Mouse (Mus musculus) cerebellum, postnatal 4 days (tissue): ENCODE results near the gene Eif4a3.
"Not testable (repeated sequence)": the region's sequence is repeated elsewhere in the genome, so short reads cannot be mapped to it uniquely, and the experiment has no call there.

Experiments used
- DNase-seq, 2 experiments: peaks; one replicate each; pipeline ENCODE4 v3.0.0; 2022; ENCODE audit warnings: low spot score in 2 of 2, mixed read lengths in 1 of 2

The Eif4a3 gene

DNA sequence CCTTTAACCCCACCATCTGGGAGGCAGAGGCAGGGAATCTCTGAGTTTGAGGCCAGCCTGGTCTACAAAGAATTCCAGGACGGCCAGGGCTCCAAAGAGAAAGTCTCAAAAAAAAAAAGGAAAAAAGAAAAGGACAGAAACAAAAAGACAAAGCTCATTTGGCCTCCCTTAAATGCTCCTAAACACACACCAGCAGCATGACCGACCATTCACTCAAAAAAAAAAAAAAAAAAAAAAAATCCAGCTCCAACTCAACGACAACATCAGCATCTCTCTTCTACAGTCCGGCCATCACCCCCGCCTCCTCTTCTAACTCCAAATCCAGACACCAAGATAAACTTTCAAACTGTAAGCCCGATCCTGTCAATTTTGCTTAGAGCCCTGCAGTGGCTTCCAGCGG, 972 bp downstream of the Eif4a3 start:
- no peak for DNase-seq

DNA sequence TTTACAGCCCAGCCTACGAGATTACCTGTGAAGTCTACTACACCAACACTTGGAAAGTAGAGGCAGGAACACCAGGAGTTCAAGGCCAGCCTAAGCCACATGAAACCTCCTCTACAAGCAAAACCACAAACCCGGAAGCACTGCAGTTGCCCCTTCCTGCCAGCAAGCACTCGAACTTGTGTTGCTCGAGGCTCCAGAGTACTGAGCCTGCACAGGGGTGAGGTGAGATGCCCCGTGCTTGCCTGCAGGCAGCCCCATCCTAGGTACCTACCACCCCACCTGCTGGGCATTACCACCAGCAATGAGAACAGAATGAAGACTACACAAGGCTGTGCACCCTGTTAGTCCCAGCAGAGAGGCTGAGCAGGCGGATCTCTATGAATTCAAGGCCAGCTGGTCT, 1.9 kb downstream of the Eif4a3 start:
- DNase-seq: no peak

DNA sequence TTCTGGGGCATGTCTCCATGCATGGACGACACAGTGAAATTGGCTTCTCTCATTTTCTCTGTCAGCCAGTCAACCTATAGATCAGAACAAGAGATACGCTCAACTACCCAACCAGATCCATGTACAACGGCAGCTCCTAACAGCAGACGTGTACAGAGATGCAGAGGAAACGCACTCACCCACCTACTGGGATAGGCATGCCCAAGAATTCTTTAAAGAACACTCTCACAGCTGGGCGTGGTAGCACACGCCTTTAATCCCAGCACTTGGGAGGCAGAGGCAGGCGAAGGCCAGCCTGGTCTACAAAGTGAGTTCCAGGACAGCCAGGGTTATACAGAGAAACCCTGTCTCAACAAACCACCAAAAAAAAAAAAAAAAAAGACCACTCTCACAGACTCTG, 7.0 kb downstream of the Eif4a3 start:
- not testable (repeated sequence) for DNase-seq

DNA sequence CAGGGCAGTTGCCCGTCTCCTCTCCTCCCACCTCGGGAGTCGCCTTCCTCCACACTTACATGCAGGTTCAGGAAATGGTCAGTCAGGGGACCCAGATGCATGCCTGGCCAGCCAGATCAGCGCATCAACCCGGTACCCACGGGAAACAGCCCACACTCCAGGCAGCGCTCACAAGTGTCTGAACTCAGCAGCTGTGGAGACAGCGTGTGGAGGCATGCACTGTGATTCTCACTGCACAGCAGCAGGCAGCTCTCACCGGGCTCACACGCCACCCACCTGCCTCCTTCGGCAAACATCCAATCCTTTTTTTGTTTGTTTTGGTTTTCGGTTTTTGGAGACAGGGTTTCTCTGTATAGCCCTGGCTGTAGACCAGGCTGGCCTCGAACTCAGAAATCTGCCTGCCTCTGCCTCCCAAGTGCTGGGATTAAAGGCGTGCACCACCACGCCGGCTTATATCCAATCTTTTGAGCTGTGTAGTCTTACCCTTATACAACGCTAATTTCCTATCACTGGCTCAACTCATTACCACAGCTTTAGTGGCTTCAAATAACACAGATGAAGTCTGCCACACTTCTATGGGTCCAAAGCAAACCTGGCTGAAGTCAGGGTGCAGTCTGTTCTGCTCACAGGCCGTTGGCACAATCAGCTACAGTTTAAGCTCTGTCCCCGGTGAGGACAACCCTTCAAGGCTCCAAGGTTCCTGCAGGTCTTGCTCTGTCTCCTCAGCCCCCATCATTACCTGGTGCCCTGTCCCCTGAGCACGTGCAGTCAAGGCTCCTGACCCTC, 12.5 kb downstream of the Eif4a3 start:
- no peak for DNase-seq

DNA sequence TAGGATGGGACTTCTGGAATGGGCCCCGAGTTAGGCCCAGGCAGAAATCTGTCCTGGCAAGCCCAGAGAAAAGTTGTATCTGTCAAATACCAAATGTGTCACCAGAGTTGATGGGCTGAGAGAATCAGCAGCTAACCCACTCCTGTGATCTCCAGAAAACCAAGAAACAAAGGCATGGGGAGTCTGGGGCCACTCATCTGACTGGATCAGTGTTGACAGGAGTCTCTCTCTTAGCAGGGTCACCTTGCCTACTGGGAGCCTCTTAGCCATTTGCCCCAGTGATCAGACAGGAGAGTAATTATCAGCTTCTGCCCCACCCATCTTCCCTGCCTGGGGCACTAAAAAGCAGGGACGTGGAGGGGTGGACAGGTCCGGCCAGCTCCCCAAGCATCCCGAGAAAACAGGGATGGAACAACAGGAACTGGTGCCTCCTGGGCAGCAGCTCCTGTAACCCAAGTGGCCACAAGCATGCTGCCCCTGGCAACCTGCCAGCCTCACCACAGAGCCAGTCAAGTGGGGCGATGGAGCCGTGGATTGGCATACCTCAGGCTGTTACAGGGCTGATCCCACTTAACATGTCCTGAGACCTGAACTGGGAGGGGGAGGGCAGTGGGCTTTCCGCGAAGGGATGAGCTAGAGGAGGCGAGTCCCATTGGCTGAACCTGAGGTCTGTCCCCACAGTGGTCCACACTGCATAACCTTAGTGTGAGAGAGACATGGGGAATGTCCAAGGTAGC, 13.9 kb downstream of the Eif4a3 start:
- DNase-seq: no peak

DNA sequence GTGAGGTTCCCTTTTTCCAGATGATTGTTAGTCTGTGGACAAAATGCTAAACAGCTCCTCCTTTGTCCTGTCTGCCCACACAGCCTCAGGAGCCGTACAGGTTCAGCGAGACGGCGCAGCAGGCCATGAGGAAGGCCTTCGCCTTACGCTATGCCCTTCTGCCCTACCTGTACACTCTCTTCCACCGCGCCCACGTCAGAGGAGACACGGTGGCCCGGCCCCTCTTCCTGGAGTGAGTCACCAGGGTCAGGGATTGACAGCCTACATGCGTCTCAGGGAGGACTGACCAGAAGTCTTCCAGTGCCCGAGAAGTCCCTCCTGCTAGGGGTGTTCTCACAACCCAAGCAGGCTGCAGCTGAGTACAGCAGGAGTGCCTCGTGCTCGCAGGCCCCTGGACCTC, 18.9 kb downstream of the Eif4a3 start:
- DNase-seq: no peak

DNA sequence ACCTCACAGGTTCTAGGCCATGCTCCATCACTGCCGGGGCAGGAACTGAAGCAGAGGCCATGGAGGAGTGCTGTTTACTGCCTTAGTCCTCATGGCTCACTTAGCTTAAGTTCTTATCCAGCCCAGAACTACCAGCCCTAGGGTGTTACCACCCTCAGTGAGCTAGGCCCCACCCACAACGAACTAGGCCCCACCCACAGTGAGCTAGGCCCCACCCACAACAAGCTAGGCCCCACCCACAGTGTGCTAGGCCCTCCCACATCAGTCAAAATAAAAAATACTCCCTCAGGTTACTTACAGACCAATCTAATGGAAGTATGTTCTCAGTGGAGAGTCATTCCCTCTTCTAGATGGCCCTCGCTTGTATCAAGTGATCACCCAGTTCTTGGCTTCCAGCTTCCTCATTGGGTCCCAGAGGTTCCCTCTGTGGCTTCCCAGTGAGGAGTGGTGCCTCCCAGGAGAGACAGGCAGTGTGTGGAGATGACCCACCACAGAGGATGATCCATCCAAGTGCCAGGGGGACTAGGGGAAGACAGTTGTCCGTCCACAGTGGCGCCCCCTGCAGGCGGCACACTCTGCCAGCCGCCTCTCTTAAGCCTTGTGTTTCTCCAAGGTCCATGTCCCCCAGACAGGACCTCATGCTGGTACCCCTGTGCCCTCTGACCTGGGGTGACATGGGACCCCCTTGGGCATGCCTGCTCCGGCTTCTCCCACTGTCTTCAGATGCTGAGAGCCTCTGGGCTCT, 26.5 kb downstream of the Eif4a3 start:
- no peak for DNase-seq

DNA sequence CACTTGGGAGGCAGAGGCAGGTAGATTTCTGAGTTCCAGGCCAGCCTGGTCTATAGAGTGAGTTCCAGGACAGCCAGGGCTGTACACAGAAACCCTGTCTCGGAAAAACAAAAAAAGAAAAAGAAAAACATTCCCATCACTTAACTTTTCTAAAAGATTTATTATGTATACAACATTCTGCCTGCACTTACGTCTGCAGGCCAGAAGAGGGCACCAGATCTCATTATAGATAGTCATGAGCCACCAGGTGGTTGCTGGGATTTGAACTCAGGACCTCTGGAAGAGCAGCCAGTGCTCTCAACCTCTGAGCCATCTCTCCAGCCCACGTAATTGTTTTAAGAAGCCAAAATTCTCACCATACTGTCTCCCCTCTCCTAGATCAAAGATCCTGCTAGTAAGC, 27.4 kb downstream of the Eif4a3 start:
- DNase-seq: not testable (repeated sequence)

DNA sequence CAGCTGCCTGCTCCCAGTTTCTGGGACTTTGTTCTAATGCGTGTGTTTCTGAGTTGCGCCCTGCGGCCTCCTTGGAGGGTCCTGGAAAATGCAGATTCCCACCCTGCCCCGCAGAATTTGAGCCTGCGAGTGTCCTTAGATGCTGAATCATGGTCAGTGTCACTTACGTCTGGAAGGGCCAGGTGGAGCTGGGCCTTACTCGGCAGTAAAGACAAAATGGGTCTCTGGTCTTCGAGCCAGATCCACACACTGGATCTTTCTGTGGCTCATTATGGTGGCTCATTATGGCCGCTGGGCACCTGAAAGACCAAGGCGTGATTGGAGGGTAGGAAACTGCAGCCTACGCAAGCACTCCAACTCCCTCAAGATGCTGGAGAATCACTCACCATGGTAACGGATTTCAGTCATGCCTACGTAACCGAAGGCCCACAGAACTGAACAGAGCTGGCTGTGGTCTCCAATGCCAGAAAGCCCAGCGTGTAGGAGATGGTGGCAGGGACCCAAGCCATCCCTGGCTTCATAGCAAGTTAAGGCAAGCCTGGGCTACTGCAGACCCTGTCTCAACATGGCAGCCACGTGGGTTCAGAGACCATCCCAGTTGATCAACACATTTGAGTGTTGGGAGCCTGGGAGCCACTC, 31.2 kb downstream of the Eif4a3 start:
- no peak for DNase-seq

DNA sequence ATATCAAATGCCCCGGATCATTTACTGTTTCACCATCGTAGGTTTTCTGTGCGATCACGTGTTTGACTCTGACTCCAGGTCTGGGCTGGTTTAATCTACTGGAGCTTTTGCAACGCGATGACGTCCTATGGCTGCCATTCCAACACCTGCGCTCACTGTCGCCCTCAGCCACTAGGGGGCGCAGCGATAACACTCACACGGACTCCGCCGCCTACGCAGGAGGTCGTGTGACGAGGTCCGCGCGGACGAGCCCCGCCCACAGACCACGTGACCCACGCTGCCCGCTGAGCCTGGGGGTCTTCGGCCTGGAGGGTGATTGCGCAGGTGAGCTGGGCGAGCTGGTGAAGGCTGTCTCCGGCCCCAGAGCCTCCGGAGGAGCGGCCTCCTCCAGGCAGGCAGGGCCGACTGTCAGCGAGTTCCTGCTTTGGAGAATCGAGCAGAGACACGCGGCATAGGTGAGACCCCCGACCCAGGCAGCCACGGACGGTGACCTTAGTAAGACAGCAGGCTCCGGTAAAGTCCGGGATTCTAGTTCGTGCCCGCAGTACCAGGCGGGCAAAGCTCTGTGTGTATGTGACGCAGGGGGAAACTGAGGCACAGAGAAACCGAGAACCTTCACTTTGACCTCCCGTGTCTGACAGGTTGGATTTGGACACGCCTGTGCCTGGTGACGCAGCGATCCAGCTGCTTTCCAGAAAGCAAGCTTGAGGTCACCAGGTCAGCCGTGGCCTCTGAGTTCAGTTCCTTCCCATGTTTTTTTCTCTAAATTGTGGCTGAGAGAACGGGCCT, 31.9 kb downstream of the Eif4a3 start, which contains the start of gene Gaa:
Gene Gaa (plus strand): TSS at position 120 of the 789 bp plus-strand sequence.
- DNase-seq: peak; percentile 96 to 97

DNA sequence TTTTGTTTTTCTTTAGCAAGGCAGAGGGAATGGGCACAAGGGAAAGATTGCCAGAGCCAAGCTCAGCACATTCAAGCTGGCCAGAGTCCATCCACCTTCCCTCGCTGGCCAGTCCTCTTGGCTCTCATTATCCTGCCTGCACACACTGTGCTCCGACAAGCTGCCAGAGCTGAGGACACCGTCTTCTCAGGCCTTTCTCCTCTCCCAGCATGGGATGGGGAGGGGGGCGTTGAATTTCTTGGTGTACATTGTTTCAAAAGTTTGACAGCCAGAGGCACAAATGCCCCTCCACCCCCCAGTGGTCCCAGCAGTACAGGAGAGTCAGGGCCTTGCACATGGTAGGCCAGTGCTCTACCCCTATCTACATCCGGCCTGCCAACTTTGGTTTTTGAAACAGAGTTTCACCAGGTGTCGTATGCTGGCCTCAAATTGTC, 32.6 kb downstream of the Eif4a3 start:
- DNase-seq: peak in 1 of 2 experiments; percentile 52

DNA sequence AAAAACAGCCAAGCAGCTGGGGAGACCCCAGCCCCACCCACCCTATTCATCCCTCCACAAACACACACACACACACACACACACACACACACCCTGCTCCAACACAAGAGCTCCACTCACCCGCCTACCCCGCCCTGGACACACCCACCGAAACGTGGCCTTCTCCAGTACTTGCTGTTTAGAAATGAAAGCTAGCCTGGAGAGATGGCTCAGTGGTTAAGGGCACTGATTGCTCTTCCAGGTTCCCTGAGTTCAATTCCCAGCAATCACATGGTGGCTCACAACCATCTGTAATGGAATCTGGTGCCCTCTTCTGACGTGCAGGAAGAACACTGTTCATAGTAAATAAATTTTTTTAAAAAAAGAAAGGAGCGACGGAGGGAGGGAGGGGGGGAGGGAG, 34.1 kb downstream of the Eif4a3 start:
- DNase-seq: no peak

DNA sequence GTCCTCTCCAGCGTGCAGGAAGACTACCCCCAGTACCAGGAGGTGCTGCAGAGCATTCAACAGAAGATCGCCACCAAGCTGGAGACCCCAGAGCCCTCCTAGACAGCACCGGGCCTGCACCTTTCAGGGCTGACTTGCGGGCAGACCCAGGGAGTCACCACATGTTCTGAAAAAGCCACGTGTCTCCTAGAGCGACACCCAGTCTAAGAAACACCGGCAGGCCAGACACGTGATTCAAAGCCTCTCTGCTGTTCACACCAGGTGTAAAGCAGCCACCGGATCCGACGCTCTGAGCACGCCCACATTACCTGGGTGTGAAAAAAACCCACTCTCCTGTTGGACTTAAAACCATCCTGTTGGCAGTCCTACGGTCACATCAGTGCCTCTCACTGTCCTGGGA, 35.5 kb downstream of the Eif4a3 start:
- no peak for DNase-seq

DNA sequence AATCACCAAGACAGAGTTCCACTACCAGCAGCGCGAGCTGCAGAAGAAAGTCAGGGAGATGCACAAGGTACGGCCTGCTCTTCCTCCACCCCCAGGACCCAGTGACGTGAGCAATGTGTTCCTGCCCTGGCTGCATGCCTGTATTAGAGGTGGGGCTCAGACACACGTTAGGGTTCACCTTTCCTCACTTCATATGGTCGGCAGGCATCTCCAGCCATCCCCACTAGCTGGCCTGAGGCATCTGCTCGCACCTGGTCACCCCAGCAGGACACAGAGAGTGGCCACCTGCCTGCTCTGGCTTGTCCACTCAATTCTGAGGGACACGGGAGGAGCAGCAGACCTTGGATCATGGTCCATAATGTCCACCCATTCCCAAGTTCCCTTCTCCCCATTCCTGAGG, 39.9 kb downstream of the Eif4a3 start:
- no peak for DNase-seq

DNA sequence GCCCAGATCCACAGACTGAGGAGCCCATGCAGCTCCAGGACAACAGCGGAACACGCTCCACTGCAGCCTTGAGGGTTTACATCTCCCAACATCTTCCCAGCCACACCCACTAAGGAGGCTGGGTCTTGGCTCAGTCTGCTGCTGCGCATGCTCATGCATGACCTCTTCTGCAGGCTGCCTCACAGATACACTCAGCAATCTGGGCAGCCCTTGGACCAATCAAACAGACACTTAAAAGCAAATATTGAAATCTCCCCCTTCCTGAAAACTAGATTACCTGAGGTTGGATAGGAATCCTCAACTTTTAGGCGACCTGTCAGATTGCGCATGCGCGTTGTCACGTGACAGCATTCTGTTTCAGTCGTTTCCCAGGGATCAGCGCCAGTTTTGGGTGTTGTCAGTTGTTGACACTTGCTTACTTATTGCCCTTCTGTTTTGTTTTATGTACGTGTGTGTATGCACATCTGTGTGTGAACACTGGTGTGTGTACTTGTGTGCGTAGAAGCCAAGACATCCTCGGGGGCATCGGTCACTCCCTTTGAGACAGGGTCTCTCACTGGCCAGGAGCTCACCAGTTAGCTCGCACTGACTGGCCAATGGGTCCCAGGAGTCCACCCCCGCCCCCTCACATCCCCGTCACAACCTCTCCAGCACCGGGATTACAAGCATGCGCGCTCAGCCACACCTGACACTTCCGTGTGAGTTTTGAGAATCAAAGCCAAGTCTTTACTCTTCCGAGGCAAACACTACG, 41.1 kb downstream of the Eif4a3 start:
- DNase-seq: peak in 1 of 2 experiments; percentile 50

DNA sequence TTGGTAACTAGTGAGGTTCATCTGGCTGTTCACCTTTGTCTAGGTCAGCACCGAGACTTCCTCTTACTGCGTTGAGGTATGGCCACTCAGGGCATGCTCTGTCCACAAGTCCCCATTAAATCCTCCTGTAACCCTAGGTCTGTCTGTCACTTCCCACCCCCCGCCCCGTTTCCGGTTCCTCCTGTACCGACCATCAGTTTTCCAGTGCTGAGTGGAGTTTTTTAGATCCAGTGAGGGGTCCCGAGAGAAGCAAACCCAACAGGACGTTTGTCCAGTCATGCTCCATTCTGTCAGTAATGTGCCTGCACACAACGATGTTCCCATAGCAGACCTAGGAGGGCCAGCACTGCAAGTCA, 41.7 kb downstream of the Eif4a3 start:
- no peak for DNase-seq

DNA sequence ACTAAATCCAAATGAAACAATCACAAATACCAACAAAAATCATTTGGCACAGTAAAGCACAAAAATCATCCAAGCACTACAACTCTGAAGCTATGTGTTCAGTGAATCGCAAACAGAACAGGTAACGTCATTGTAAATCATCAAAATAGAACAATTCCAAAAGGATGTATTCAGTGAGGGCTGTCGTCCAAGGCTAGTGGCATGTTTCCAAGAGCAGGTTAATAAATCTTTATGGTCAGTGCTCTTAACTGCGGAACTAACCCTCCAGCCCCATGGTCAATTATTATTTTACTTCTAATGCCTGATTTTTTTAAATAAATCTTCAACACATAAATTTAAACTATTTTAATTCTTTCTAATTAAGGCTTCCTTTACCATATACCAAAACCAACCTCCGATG, 43.3 kb downstream of the Eif4a3 start:
- DNase-seq: not testable (repeated sequence)

DNA sequence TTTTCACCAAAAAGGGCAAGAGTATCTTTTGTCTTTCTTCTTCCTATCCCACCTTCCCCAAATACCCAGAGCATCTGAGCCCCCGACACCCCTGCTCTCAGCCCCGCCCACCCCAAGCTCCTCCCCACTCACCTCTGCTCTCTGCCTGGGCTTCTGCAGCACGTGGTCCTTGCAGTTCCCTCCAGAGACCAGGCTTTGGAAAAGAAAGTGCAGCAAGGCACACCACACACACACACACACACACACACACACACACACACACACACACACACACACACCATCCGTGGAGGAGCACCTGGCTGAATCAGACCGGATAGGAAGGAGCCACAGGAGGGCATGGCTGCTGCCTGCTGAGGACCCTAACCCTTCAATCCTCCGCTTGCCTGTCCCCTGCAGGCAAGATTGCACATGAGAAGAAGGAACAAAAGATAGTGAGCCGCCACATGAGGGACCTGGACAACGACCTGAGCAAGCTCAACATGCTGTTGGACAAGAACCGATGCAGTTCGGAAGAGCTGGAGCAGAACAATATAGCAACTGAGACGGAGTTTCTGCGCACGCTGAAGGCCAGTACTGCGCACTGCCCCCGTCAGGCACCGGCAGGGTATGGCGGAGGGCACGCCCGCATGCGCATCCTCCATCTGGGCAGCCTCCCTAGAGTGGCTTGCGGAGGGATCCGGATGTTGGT, 46.9 kb downstream of the Eif4a3 start:
- DNase-seq: peak in 1 of 2 experiments; percentile 71

DNA sequence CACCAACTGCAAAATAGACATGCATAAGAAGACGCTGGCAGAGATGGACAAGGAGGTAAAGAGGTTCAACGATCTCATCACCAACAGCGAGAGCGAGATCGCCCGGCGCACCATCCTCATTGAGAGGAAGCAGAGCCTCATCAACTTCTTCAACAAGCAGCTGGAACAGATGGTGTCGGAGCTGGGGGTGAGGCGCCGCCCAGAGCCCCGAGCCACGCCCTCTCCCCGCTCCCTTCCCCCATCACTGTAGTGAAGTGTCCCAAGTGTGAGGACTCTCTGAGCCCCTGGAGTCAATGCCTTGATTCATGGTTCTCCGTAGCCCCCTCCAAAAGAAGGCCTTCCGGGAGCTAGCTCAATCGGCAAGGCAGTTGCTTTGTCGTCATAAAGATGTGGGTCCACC, 48.9 kb downstream of the Eif4a3 start:
- DNase-seq: no peak

DNA sequence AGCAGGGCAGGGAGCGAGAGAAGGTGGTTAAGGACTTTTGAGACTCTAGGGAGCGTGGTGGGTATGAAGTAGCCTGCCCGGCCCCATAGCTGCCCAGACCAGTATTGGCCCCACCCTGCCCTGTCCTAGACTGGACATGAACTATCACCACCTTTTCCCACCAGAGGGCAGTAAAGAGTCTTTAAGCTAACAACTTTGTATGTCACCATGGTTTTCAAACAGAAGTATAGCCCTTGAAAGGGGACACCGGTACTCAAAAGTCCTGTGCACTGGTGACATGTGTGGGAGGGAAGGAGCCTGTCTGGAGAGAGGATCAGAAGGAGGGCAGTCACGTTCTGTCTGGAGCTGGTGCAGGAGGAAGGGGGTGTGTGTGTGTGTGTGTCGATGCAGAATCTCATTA, 50.9 kb downstream of the Eif4a3 start:
- DNase-seq: peak in 1 of 2 experiments; percentile 67
